Mouse (Mus musculus) lung, postnatal 0 days (tissue): Measurements from ENCODE around the gene Klhl2. TPM values are rescaled to one million over a fixed set of nuclear protein-coding genes. Genes with fewer than 3 reads are reported as not detected.

Source experiments
- ATAC-seq: fragments of 200-750 bp; cut with Nextera tagmentation; 2 replicates; pipeline ENCODE4 v1.8.0; 2017; ENCODE audit warnings: moderate library complexity
- DNase-seq: peaks from one replicate; pipeline ENCODE4 v3.0.0-alpha.2; 2016; ENCODE audit warnings: low spot score
- H3K27ac ChIP-seq: fragments of 300-500 bp; sonication (generic); 2 replicates; pipeline ENCODE4 v1.5.1; 2014; ENCODE audit warnings: antibody characterized with exemption, mild to moderate bottlenecking, low read length, mixed read lengths
- H3K27me3 ChIP-seq: fragments of 300-500 bp; sonication (generic); replicated peaks from 2 replicates; pipeline ENCODE4 v1.6.1; 2014; ENCODE audit warnings: low read length, mixed read lengths; ENCODE audit not compliant: insufficient read depth
- H3K36me3 ChIP-seq: fragments of 300-500 bp; sonication (generic); 2 replicates; pipeline ENCODE4 v1.6.1; 2014; ENCODE audit warnings: low read length, mixed read lengths; ENCODE audit not compliant: insufficient read depth
- H3K4me1 ChIP-seq: fragments of 300-500 bp; sonication (generic); 2 replicates; pipeline ENCODE4 v1.6.1; 2014; ENCODE audit warnings: antibody characterized with exemption, low read depth, low read length, mixed read lengths; ENCODE audit not compliant: insufficient read depth
- H3K4me2 ChIP-seq: fragments of 300-500 bp; sonication (generic); replicated peaks from 2 replicates; pipeline ENCODE4 v1.6.1; 2014; ENCODE audit warnings: low read depth, mild to moderate bottlenecking, low read length, moderate library complexity, mixed read lengths
- H3K4me3 ChIP-seq: fragments of 300-500 bp; sonication (generic); 2 replicates; pipeline ENCODE4 v1.5.1; 2014; ENCODE audit warnings: low read depth, low read length
- H3K9ac ChIP-seq: fragments of 300-500 bp; sonication (generic); replicated peaks from 2 replicates; pipeline ENCODE4 v1.6.1; 2014; ENCODE audit warnings: low read depth, mild to moderate bottlenecking
- H3K9me3 ChIP-seq: fragments of 300-500 bp; sonication (generic); 2 replicates; pipeline ENCODE4 v1.6.1; 2016; ENCODE audit warnings: low read length, mixed read lengths
- CTCF ChIP-seq: IDR thresholded peaks from 2 replicates; pipeline ENCODE4 v1.5.1; 2016; ENCODE audit warnings: antibody characterized with exemption, mild to moderate bottlenecking
- EP300 ChIP-seq: IDR thresholded peaks from 2 replicates; pipeline ENCODE4 v1.6.1; 2016; ENCODE audit warnings: antibody characterized with exemption, mild to moderate bottlenecking, control low read depth
- whole genome bisulfite sequencing: fragments of 180-500 bp; shearing (Covaris S2); extraction: QIAGEN DNeasy Blood & Tissue Kit; methylation state at CpG from one replicate; pipeline ENCODE4 v1.1.7; 2014; 5-methylcytosine and 5-hydroxymethylcytosine counted together
- polyA plus RNA-seq: library from polyadenylated mRNA; unstranded; fragments of >200 nt; fragmentation: Nextera tagmentation; extraction: Ambion mirVana; gene quantifications from 2 replicates; pipeline ENCODE4 v1.2.1, GENCODE M21; 2015

Gene Klhl2
- polyA plus RNA-seq, 1 experiment from 2014 or later = 12.6 TPM

DNA sequence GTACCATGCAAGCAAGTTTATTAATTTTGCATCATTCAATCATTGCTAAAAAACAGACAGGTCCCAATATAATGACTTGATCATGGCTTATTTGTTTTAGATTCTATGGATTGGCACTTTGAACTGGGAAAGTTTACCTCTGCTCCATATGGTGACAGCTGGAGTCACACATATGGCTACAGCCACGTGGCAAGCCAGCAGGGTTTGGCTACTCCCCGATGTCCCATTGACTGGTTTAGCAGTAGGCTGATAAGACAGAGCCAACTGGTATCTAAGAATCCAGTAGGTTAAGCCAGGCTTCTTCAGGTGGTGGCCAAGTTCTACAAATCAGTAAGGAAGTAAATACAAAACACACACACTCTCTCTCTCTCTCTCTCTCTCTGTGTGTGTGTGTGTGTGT is 20.4 kb upstream of the Klhl2 start:
- Histone ChIP-seq H3K27me3 (no peaks in the 10 kb centered on the region), H3K36me3 (no peaks in the 10 kb centered on the region), H3K27ac (no peak overlapping the region), H3K9me3 (no peaks in the 10 kb centered on the region), H3K4me1 (no peaks in the 10 kb centered on the region), H3K9ac (no peak overlapping the region), H3K4me2 (no peak overlapping the region), H3K4me3 (no peak overlapping the region)
- DNase-seq (no peak), ATAC-seq (no peak)
- WGBS = 38% methylated on average over 2 of the region's 2 CpGs
- TF ChIP-seq CTCF (no peak), EP300 (no peak)

GRCm38 (mm10) chr8:64849091-64849896 is 523 bp downstream of the Klhl2 start:
- peak overlapping the region; percentile 82 for H3K27ac ChIP-seq
- TF ChIP-seq CTCF (peak; percentile 38), EP300 (no peak)
- peak overlapping the region; percentile 78 for H3K9ac ChIP-seq
- H3K4me3 ChIP-seq = peak overlapping the region; percentile 90
- H3K9me3 ChIP-seq = no peaks in the 10 kb centered on the region
- no peaks in the 10 kb centered on the region for H3K36me3 ChIP-seq
- no peaks in the 10 kb centered on the region for H3K27me3 ChIP-seq
- WGBS = 1% methylated on average over 33 of the region's 100 CpGs
- ATAC-seq = peak; percentile 81
- peak overlapping the region; percentile 92 for H3K4me2 ChIP-seq
- H3K4me1 ChIP-seq = no peaks in the 10 kb centered on the region
- no peak for DNase-seq

GRCm38 (mm10) chr8:64848245-64848785 is 1.5 kb downstream of the Klhl2 start:
- H3K9me3 ChIP-seq = no peaks in the 10 kb centered on the region
- H3K27ac ChIP-seq = no peak overlapping the region
- DNase-seq (no peak), ATAC-seq (no peak)
- H3K9ac ChIP-seq = no peak overlapping the region
- no peaks in the 10 kb centered on the region for H3K27me3 ChIP-seq
- H3K4me1 ChIP-seq = peaks cover 5% of the 10 kb centered on the region; the same call in 1 of the 2 replicates
- peak overlapping the region; percentile 92 for H3K4me2 ChIP-seq
- TF ChIP-seq CTCF (no peak), EP300 (no peak)
- H3K36me3 ChIP-seq = no peaks in the 10 kb centered on the region
- H3K4me3 ChIP-seq = peak overlapping the region; percentile 90
- 20% methylated on average over 8 of the region's 8 CpGs for WGBS

GRCm38 (mm10) chr8:64847650-64848049 is 2.2 kb downstream of the Klhl2 start:
- 34% methylated on average over 2 of the region's 2 CpGs for WGBS
- TF ChIP-seq CTCF (no peak), EP300 (no peak)
- peak overlapping the region; percentile 90; the same call in 1 of the 2 replicates for H3K4me3 ChIP-seq
- DNase-seq (no peak), ATAC-seq (no peak)
- no peak overlapping the region for H3K27ac ChIP-seq
- H3K4me1 ChIP-seq = peaks cover 5% of the 10 kb centered on the region; the same call in 1 of the 2 replicates
- H3K9me3 ChIP-seq = no peaks in the 10 kb centered on the region
- H3K4me2 ChIP-seq = peak overlapping the region; percentile 92
- H3K27me3 ChIP-seq = no peaks in the 10 kb centered on the region
- no peak overlapping the region for H3K9ac ChIP-seq
- no peaks in the 10 kb centered on the region for H3K36me3 ChIP-seq

- H3K27me3 ChIP-seq = no peaks in the 10 kb centered on the region
- ATAC-seq = no peak
- no peak overlapping the region for H3K9ac ChIP-seq
- peak overlapping the region; percentile 92 for H3K4me2 ChIP-seq
- H3K4me1 ChIP-seq = peaks cover 5% of the 10 kb centered on the region; the same call in 1 of the 2 replicates
- no peak overlapping the region for H3K27ac ChIP-seq
- H3K36me3 ChIP-seq = no peaks in the 10 kb centered on the region
- H3K4me3 ChIP-seq = no peak overlapping the region
- no peak for DNase-seq
- no peaks in the 10 kb centered on the region for H3K9me3 ChIP-seq
- TF ChIP-seq EP300 (no peak), CTCF (no peak)
- WGBS = 49% methylated on average over 2 of the region's 2 CpGs
Observed at GRCm38 (mm10) chr8:64847241-64847640, 2.6 kb downstream of the Klhl2 start.

GRCm38 (mm10) chr8:64845314-64845713 is 4.5 kb downstream of the Klhl2 start:
- Histone ChIP-seq H3K9ac (no peak overlapping the region), H3K9me3 (no peaks in the 10 kb centered on the region), H3K4me1 (peaks cover 5% of the 10 kb centered on the region; the same call in 1 of the 2 replicates), H3K27me3 (no peaks in the 10 kb centered on the region), H3K27ac (no peak overlapping the region), H3K4me2 (no peak overlapping the region), H3K36me3 (no peaks in the 10 kb centered on the region), H3K4me3 (no peak overlapping the region)
- DNase-seq (no peak), ATAC-seq (no peak)
- TF ChIP-seq EP300 = no peak
- no peak for TF ChIP-seq CTCF
- 66% methylated on average over 7 of the region's 7 CpGs for WGBS
